Mouse (Mus musculus) lung, postnatal 0 days (tissue): ENCODE data around the gene Sstr2. TPM values are rescaled to one million over a fixed set of nuclear protein-coding genes. Genes with fewer than 3 reads are reported as not detected.

ENCODE experiments used
- ATAC-seq: fragments of 200-750 bp; cut with Nextera tagmentation; 2 replicates; pipeline ENCODE4 v1.8.0; 2017; ENCODE audit warnings: moderate library complexity
- DNase-seq: peaks from one replicate; pipeline ENCODE4 v3.0.0-alpha.2; 2016; ENCODE audit warnings: low spot score
- H3K27ac ChIP-seq: fragments of 300-500 bp; sonication (generic); 2 replicates; pipeline ENCODE4 v1.5.1; 2014; ENCODE audit warnings: antibody characterized with exemption, mild to moderate bottlenecking, low read length, mixed read lengths
- H3K27me3 ChIP-seq: fragments of 300-500 bp; sonication (generic); replicated peaks from 2 replicates; pipeline ENCODE4 v1.6.1; 2014; ENCODE audit warnings: low read length, mixed read lengths; ENCODE audit not compliant: insufficient read depth
- H3K36me3 ChIP-seq: fragments of 300-500 bp; sonication (generic); 2 replicates; pipeline ENCODE4 v1.6.1; 2014; ENCODE audit warnings: low read length, mixed read lengths; ENCODE audit not compliant: insufficient read depth
- H3K4me1 ChIP-seq: fragments of 300-500 bp; sonication (generic); 2 replicates; pipeline ENCODE4 v1.6.1; 2014; ENCODE audit warnings: antibody characterized with exemption, low read depth, low read length, mixed read lengths; ENCODE audit not compliant: insufficient read depth
- H3K4me2 ChIP-seq: fragments of 300-500 bp; sonication (generic); replicated peaks from 2 replicates; pipeline ENCODE4 v1.6.1; 2014; ENCODE audit warnings: low read depth, mild to moderate bottlenecking, low read length, moderate library complexity, mixed read lengths
- H3K4me3 ChIP-seq: fragments of 300-500 bp; sonication (generic); 2 replicates; pipeline ENCODE4 v1.5.1; 2014; ENCODE audit warnings: low read depth, low read length
- H3K9ac ChIP-seq: fragments of 300-500 bp; sonication (generic); replicated peaks from 2 replicates; pipeline ENCODE4 v1.6.1; 2014; ENCODE audit warnings: low read depth, mild to moderate bottlenecking
- H3K9me3 ChIP-seq: fragments of 300-500 bp; sonication (generic); 2 replicates; pipeline ENCODE4 v1.6.1; 2016; ENCODE audit warnings: low read length, mixed read lengths
- CTCF ChIP-seq: IDR thresholded peaks from 2 replicates; pipeline ENCODE4 v1.5.1; 2016; ENCODE audit warnings: antibody characterized with exemption, mild to moderate bottlenecking
- EP300 ChIP-seq: IDR thresholded peaks from 2 replicates; pipeline ENCODE4 v1.6.1; 2016; ENCODE audit warnings: antibody characterized with exemption, mild to moderate bottlenecking, control low read depth
- WGBS: fragments of 180-500 bp; shearing (Covaris S2); extraction: QIAGEN DNeasy Blood & Tissue Kit; methylation state at CpG from one replicate; pipeline ENCODE4 v1.1.7; 2014; 5-methylcytosine and 5-hydroxymethylcytosine counted together
- polyA plus RNA-seq: library from polyadenylated mRNA; unstranded; fragments of >200 nt; fragmentation: Nextera tagmentation; extraction: Ambion mirVana; gene quantifications from 2 replicates; pipeline ENCODE4 v1.2.1, GENCODE M21; 2015

Sstr2 gene
- polyA plus RNA-seq, 1 experiment from 2014 or later, result 3.9 TPM

- no peaks in the 10 kb centered on the region for H3K27me3 ChIP-seq
- no peaks in the 10 kb centered on the region for H3K9me3 ChIP-seq
- 39% methylated on average over 8 of the region's 8 CpGs for WGBS
- no peak overlapping the region for H3K4me3 ChIP-seq
- peak; percentile 14; the same call in 1 of the 2 replicates for ATAC-seq
- H3K4me1 ChIP-seq, result peaks cover 8% of the 10 kb centered on the region; the same call in 1 of the 2 replicates
- TF ChIP-seq EP300 (no peak), CTCF (peak; percentile 70)
- no peak overlapping the region for H3K9ac ChIP-seq
- H3K36me3 ChIP-seq, result peaks cover 27% of the 10 kb centered on the region
- no peak overlapping the region for H3K27ac ChIP-seq
- DNase-seq, result peak; percentile 66
- no peak overlapping the region for H3K4me2 ChIP-seq
Observed at GRCm38 (mm10) chr11:113651907-113652273, 32.7 kb downstream of the Sstr2 start.

GRCm38 (mm10) chr11:113652516-113652915 lies 33.4 kb downstream of the Sstr2 start:
- H3K4me1 ChIP-seq, result peaks cover 8% of the 10 kb centered on the region; the same call in 1 of the 2 replicates
- H3K4me3 ChIP-seq, result no peak overlapping the region
- H3K9ac ChIP-seq, result no peak overlapping the region
- TF ChIP-seq EP300, result no peak
- TF ChIP-seq CTCF, result no peak
- H3K27ac ChIP-seq, result no peak overlapping the region
- WGBS, result 94% methylated on average over 6 of the region's 6 CpGs
- no peak for DNase-seq
- H3K36me3 ChIP-seq, result peaks cover 27% of the 10 kb centered on the region
- H3K4me2 ChIP-seq, result no peak overlapping the region
- no peak for ATAC-seq
- no peaks in the 10 kb centered on the region for H3K27me3 ChIP-seq
- H3K9me3 ChIP-seq, result no peaks in the 10 kb centered on the region

GRCm38 (mm10) chr11:113654105-113654504 lies 35.0 kb downstream of the Sstr2 start:
- no peak overlapping the region for H3K4me2 ChIP-seq
- peaks cover 36% of the 10 kb centered on the region for H3K36me3 ChIP-seq
- no peaks in the 10 kb centered on the region for H3K27me3 ChIP-seq
- no peak for DNase-seq
- WGBS, result 86% methylated on average over 15 of the region's 15 CpGs
- H3K27ac ChIP-seq, result no peak overlapping the region
- no peak overlapping the region for H3K4me3 ChIP-seq
- H3K9me3 ChIP-seq, result no peaks in the 10 kb centered on the region
- peaks cover 3% of the 10 kb centered on the region; the same call in 1 of the 2 replicates for H3K4me1 ChIP-seq
- ATAC-seq, result no peak; the same call in 1 of the 2 replicates
- TF ChIP-seq EP300, result no peak
- H3K9ac ChIP-seq, result no peak overlapping the region

GRCm38 (mm10) chr11:113654561-113655270 lies 35.6 kb downstream of the Sstr2 start:
- Histone ChIP-seq H3K27me3 (no peaks in the 10 kb centered on the region), H3K4me2 (no peak overlapping the region), H3K4me1 (0 out of 2 replicates have a peak, but pooled peaks cover 2% of the 10 kb centered on the region), H3K9ac (no peak overlapping the region), H3K4me3 (no peak overlapping the region), H3K36me3 (peaks cover 36% of the 10 kb centered on the region), H3K27ac (0 out of 2 replicates have a peak overlapping the region, but pooled peaks have one; percentile 4), H3K9me3 (no peaks in the 10 kb centered on the region)
- 72% methylated on average over 18 of the region's 18 CpGs for WGBS
- TF ChIP-seq CTCF, result no peak
- peak; percentile 38; the same call in 1 of the 2 replicates for TF ChIP-seq EP300
- peak; percentile 45 for ATAC-seq
- peak; percentile 22 for DNase-seq

GRCm38 (mm10) chr11:113656511-113656932 lies 37.4 kb downstream of the Sstr2 start:
- H3K4me2 ChIP-seq, result no peak overlapping the region
- H3K4me1 ChIP-seq, result no peaks in the 10 kb centered on the region
- H3K36me3 ChIP-seq, result peaks cover 44% of the 10 kb centered on the region
- no peak overlapping the region for H3K9ac ChIP-seq
- no peaks in the 10 kb centered on the region for H3K9me3 ChIP-seq
- H3K4me3 ChIP-seq, result no peak overlapping the region
- DNase-seq (no peak), ATAC-seq (no peak)
- no peak for TF ChIP-seq CTCF
- TF ChIP-seq EP300, result no peak
- 83% methylated on average over 8 of the region's 8 CpGs for WGBS
- no peak overlapping the region for H3K27ac ChIP-seq
- no peaks in the 10 kb centered on the region for H3K27me3 ChIP-seq

- TF ChIP-seq CTCF, result no peak
- ATAC-seq, result no peak
- Histone ChIP-seq H3K36me3 (peaks cover 51% of the 10 kb centered on the region), H3K9ac (no peak overlapping the region), H3K4me2 (no peak overlapping the region), H3K4me1 (no peaks in the 10 kb centered on the region), H3K27ac (no peak overlapping the region), H3K27me3 (no peaks in the 10 kb centered on the region), H3K4me3 (no peak overlapping the region), H3K9me3 (no peaks in the 10 kb centered on the region)
- no peak for DNase-seq
- 57% methylated on average over 4 of the region's 4 CpGs for WGBS
Observed at GRCm38 (mm10) chr11:113657221-113657620, 38.1 kb downstream of the Sstr2 start.
